Mouse (Mus musculus) midbrain, embryonic 14.5 days (tissue): ENCODE measurements around the gene Gm17332. TPM values are rescaled to one million over a fixed set of nuclear protein-coding genes. Genes with fewer than 3 reads are reported as not detected.

ENCODE experiments used
- ATAC-seq: fragments of 200-750 bp; cut with Nextera tagmentation; 2 replicates; pipeline ENCODE4 v1.8.0; 2017; ENCODE audit warnings: moderate number of reproducible peaks, moderate library complexity; ENCODE audit not compliant: low FRiP score, low TSS enrichment
- DNase-seq: peaks from one replicate; pipeline ENCODE4 v3.0.0-alpha.2; 2015
- H3K27ac ChIP-seq: fragments of 300-500 bp; sonication (generic); replicated peaks from 2 replicates; pipeline ENCODE4 v1.5.1; 2014; ENCODE audit warnings: mild to moderate bottlenecking, low read depth, low read length, moderate library complexity
- H3K27me3 ChIP-seq: fragments of 300-500 bp; sonication (generic); 2 replicates; pipeline ENCODE4 v1.6.1; 2014; ENCODE audit warnings: low read length, control low read depth, mixed read lengths; ENCODE audit not compliant: control insufficient read depth, insufficient read depth
- H3K36me3 ChIP-seq: fragments of 300-500 bp; sonication (generic); 2 replicates; pipeline ENCODE4 v1.6.1; 2014; ENCODE audit warnings: low read length, control low read depth; ENCODE audit not compliant: control insufficient read depth, insufficient read depth
- H3K4me1 ChIP-seq: fragments of 300-500 bp; sonication (generic); 2 replicates; pipeline ENCODE4 v1.6.1; 2014; ENCODE audit warnings: mild to moderate bottlenecking, antibody characterized with exemption, low read length, control low read depth; ENCODE audit not compliant: control insufficient read depth, insufficient read depth
- H3K4me2 ChIP-seq: fragments of 300-500 bp; sonication (generic); 2 replicates; pipeline ENCODE4 v1.6.1; 2014; ENCODE audit warnings: mild to moderate bottlenecking, low read length, moderate library complexity
- H3K4me3 ChIP-seq: fragments of 300-500 bp; sonication (generic); replicated peaks from 2 replicates; pipeline ENCODE4 v1.5.1; 2014; ENCODE audit warnings: low read depth, low read length
- H3K9ac ChIP-seq: fragments of 300-500 bp; sonication (generic); replicated peaks from 2 replicates; pipeline ENCODE4 v1.6.1; 2014; ENCODE audit warnings: mild to moderate bottlenecking, low read length, moderate library complexity
- H3K9me3 ChIP-seq: fragments of 300-500 bp; sonication (generic); 2 replicates; pipeline ENCODE4 v1.6.1; 2016; ENCODE audit warnings: low read length, control low read depth, mixed read lengths; ENCODE audit not compliant: control insufficient read depth
- WGBS: fragments of 180-500 bp; shearing (Covaris S2); extraction: QIAGEN DNeasy Blood & Tissue Kit; methylation state at CpG from one replicate; pipeline ENCODE4 v1.1.7; 2014; 5-methylcytosine and 5-hydroxymethylcytosine counted together
- polyA plus RNA-seq: library from polyadenylated mRNA; unstranded; fragments of >200 nt; fragmentation: Nextera tagmentation; extraction: Ambion mirVana; gene quantifications from 2 replicates; pipeline ENCODE4 v1.2.1, GENCODE M21; 2014

The Gm17332 gene
- polyA plus RNA-seq: not detected in 2 replicates

DNA sequence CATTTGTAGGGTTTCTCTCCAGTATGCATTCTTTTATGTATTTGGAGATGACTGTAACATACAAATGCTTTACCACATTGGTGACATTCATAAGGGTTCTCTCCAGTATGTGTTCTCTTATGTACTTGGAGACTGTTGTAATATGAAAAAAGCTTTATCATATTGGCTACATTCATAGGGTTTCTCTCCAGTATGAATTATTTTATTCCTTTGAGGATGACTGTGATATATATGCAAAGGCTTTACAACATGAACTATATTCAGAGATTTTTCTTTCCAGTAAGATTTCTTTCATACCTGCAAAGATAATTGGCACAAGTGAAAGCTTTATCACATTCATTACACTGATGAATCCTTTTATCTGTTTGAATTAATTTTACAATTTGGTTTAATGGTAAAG lies at the start of gene Gm17332:
Gene Gm17332 (minus strand): TSS at position 101 of the 400 bp plus-strand sequence.
- no peak within 1 kb of the TSS for H3K9ac ChIP-seq
- H3K9me3 ChIP-seq: peaks cover 8% of the 10 kb centered on the region; the same call in 1 of the 2 replicates
- no peak for DNase-seq
- H3K4me2 ChIP-seq: no peak within 1 kb of the TSS
- no peaks in the 10 kb centered on the region for H3K27me3 ChIP-seq
- no peak within 1 kb of the TSS for H3K4me3 ChIP-seq
- no peak within 1 kb of the TSS for H3K27ac ChIP-seq
- no peaks in the 10 kb centered on the region for H3K4me1 ChIP-seq
- H3K36me3 ChIP-seq: no peaks in the 10 kb centered on the region
- no peak for ATAC-seq

DNA sequence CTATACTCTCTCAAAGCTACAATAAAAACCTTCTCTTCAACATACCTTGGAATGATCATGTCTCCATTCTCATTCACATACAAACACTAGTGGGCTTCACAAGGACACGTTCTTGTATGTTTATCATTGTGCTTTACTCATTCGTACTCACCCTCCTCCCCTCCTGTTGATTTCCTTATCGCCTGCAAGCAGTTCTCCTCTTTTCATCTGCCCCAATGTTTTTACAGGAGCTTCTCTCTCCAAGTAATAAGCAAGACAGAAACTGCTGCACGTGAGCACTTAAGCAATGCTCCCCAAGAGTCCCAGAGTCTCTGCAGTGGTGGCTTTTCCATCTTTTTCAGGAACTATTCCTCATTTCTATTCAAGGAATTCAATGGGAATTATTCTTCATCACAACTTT lies 47.7 kb upstream of the Gm17332 start:
- no peak overlapping the region for H3K9ac ChIP-seq
- WGBS: 82% methylated on average over 4 of the region's 4 CpGs
- no peaks in the 10 kb centered on the region for H3K9me3 ChIP-seq
- H3K27ac ChIP-seq: no peak overlapping the region
- no peaks in the 10 kb centered on the region for H3K36me3 ChIP-seq
- H3K27me3 ChIP-seq: no peaks in the 10 kb centered on the region
- ATAC-seq: no peak
- DNase-seq: no peak
- H3K4me3 ChIP-seq: no peak overlapping the region
- no peak overlapping the region for H3K4me2 ChIP-seq
- H3K4me1 ChIP-seq: no peaks in the 10 kb centered on the region

DNA sequence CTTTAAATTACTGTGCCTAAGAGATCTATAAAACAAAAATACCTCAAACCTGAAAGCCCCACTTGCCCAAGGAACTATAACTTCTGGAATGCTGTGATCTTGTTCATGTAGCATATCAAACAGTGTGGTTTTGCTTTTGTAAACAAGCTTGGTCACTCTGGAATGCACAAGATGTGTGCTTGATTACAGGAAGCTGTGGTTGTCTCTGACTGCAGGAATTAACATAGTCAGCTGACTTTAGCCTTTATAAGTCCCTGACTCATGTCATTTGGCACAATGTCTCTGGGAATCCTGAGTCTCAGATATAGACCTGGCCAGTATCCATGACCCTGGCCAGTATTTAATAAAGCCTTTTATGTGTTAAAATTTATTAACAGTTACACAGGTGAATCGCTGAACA lies 43.1 kb upstream of the Gm17332 start:
- DNase-seq: no peak
- Histone ChIP-seq H3K4me2 (no peak overlapping the region), H3K4me1 (no peaks in the 10 kb centered on the region), H3K36me3 (no peaks in the 10 kb centered on the region), H3K27ac (no peak overlapping the region), H3K27me3 (no peaks in the 10 kb centered on the region), H3K9ac (no peak overlapping the region), H3K4me3 (no peak overlapping the region), H3K9me3 (no peaks in the 10 kb centered on the region)
- ATAC-seq: no peak
- 96% methylated on average over 1 of the region's 1 CpGs for WGBS

GRCm38 (mm10) chr11:31218009-31218408 lies 35.7 kb upstream of the Gm17332 start:
- Histone ChIP-seq H3K4me1 (no peaks in the 10 kb centered on the region), H3K4me3 (no peak overlapping the region), H3K4me2 (no peak overlapping the region), H3K9me3 (no peaks in the 10 kb centered on the region), H3K27ac (no peak overlapping the region), H3K36me3 (no peaks in the 10 kb centered on the region), H3K9ac (no peak overlapping the region), H3K27me3 (no peaks in the 10 kb centered on the region)
- peak; percentile 6 for DNase-seq
- no peak for ATAC-seq

GRCm38 (mm10) chr11:31195621-31196363 lies 13.5 kb upstream of the Gm17332 start:
- Histone ChIP-seq H3K27me3 (no peaks in the 10 kb centered on the region), H3K9me3 (no peaks in the 10 kb centered on the region), H3K4me2 (no peak overlapping the region), H3K4me3 (no peak overlapping the region), H3K9ac (no peak overlapping the region), H3K4me1 (0 out of 2 replicates have a peak, but pooled peaks cover 3% of the 10 kb centered on the region), H3K27ac (no peak overlapping the region), H3K36me3 (no peaks in the 10 kb centered on the region)
- no peak; the same call in 1 of the 2 replicates for ATAC-seq
- DNase-seq: peak; percentile 29
- whole genome bisulfite sequencing: 42% methylated on average over 3 of the region's 3 CpGs

DNA sequence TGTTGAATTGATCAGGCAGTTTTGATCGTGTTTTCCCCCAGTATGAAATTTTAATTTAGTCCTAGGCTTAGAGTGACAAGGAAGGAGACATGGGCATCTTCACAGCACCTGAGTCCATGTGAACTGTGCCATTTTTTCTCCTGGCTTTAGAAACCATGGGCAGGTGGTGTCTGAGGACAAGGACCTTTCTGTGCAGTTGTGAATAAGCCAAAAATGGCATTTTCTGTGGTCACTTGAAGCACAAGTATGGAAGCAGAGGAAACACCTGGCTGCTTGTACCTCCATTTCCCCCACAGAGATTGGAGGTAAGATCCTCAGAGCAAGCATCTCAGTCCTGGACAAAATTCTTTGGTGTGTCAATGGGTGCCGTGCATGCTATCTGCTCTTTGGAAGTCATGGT lies 12.5 kb upstream of the Gm17332 start:
- Histone ChIP-seq H3K36me3 (no peaks in the 10 kb centered on the region), H3K27me3 (no peaks in the 10 kb centered on the region), H3K27ac (no peak overlapping the region), H3K4me1 (0 out of 2 replicates have a peak, but pooled peaks cover 3% of the 10 kb centered on the region), H3K9ac (no peak overlapping the region), H3K4me2 (no peak overlapping the region), H3K9me3 (no peaks in the 10 kb centered on the region), H3K4me3 (no peak overlapping the region)
- WGBS: 92% methylated on average over 2 of the region's 2 CpGs
- no peak for ATAC-seq
- DNase-seq: no peak

DNA sequence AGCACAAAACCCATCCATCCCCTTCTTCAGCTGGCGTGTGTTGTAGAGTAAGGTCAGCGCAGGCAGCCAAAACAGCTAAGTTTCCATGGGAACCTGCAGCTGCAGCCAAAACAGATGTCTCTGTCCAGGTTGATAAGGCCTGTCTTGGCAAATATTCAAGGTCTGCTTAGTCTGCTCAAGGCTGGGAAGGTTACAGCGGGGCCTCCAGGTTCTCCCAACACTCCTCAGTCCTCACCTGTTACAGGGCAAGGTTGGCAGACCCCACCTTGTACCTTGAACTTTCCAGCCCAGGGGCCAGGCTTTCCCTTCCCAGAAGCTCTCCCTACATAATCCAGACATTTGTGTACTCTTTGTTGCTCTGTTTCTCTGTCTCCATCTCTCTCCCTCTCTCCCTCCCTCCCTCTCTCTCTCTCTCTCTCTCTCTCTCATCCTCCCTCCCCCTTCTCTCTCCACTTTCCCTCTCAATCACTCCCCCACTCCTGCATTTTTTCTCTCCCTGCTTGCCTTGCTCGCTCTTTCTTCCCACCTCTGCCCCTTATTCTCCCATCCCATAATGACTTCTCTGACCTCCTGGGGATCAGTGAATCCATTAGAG lies 12.1 kb downstream of the Gm17332 start:
- DNase-seq (peak; percentile 65), ATAC-seq (peak; percentile 49)
- Histone ChIP-seq H3K9ac (peak overlapping the region; percentile 14; the same call in 1 of the 2 replicates), H3K27me3 (no peaks in the 10 kb centered on the region), H3K9me3 (no peaks in the 10 kb centered on the region), H3K27ac (no peak overlapping the region), H3K36me3 (no peaks in the 10 kb centered on the region), H3K4me3 (peak overlapping the region; percentile 36), H3K4me1 (0 out of 2 replicates have a peak, but pooled peaks cover 3% of the 10 kb centered on the region), H3K4me2 (peak overlapping the region; percentile 64)
- 11% methylated on average over 4 of the region's 4 CpGs for WGBS

DNA sequence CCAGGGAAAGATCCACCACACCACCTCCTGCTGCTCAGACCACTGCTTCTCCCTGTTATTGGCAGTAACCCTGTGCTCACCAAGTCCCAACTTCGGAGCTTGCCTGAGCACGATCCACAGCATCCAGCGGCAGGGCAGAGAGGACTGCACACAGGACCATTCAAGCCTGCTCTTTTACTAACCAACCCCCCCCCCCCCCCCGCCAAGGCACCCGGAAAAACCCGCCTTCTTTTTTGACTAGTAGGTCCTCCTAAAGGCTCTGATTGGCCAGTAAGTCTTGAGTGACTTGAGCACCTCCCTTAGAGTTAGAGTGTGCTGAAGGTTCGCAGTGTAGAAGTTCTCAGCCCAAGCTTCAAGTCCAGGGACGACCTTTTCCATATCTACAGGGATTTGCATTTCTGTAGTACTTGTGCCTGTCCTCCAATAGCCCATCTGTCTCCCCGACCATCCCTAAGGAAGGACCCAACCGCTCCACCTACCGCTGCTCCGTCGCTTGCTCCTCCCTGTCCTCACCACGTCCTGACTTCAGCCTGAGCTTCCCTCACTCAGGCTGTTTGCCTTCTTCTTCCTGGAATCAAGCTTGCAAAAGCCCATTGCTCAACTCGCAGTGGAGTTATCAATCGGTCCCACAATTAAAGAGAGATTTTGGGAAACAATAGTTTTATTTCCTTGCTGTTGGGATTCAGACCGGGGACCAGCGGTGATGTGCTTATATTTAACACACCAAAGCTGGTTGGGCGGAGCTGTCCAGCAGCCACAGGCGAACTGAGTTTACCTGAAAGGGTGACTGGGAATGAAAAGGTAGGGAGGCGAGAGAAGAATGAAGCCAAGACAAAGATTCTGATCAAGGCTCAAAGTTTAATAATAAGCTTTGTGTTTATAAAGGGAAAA lies 12.9 kb downstream of the Gm17332 start:
- peak overlapping the region; percentile 36 for H3K4me3 ChIP-seq
- 3% methylated on average over 21 of the region's 21 CpGs for WGBS
- peak; percentile 89 for ATAC-seq
- 0 out of 2 replicates have a peak, but pooled peaks cover 3% of the 10 kb centered on the region for H3K4me1 ChIP-seq
- no peaks in the 10 kb centered on the region for H3K9me3 ChIP-seq
- H3K9ac ChIP-seq: peak overlapping the region; percentile 14; the same call in 1 of the 2 replicates
- H3K36me3 ChIP-seq: no peaks in the 10 kb centered on the region
- no peaks in the 10 kb centered on the region for H3K27me3 ChIP-seq
- peak overlapping the region; percentile 64 for H3K4me2 ChIP-seq
- peak; percentile 65 for DNase-seq
- no peak overlapping the region for H3K27ac ChIP-seq
